Mouse (Mus musculus): Measurements from ENCODE around the gene Krtap17-1. TPM values are rescaled to one million over a fixed set of nuclear protein-coding genes. Genes with fewer than 3 reads are reported as not detected.
A peak's percentile ranks its signal among the peaks of the same experiment; 100 is the strongest.

The Krtap17-1 gene
- total RNA-seq (2021): not detected
- long read RNA-seq, experiment 1: 0 reads
- long read RNA-seq, experiment 2: 0 reads

DNA sequence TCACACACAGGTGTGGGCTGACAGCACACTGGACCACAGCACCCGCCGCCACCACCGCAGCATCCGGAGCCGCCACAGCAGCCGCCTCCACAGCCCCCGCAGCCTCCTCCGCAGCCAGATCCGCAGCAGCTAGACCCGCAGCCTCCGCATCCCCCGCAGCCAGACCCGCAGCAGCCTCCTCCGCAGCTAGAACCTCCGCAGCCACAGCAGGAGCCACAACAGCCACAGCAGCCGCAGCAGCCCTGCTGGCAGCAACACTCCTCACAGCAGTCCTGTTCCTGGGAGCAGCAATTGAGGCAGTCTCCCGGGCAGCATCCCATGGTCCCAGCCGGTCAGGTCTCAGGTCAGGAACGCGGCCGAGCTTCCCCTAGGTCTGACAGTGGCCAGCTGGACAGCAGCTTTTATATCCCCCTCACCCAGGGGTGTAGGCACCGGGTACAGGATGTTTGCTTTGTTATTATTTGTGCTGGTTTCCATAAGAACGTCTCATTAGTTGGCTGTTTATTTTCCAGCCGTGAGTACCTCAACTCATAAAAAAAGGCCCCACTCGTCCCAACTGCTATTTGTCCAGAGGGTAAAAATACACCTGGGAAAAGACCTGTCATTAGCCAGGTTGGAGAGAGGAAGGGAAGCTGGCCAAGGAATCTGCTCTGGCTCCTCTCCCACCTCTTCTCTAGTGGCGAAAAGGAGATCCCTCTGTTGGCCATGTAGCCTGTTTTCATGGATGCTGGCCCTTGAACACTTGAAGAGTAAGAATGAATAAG, at the start of gene Krtap17-1:
TSS of gene Krtap17-1 (minus strand) at position 375 of the 764 bp plus-strand sequence.
- no peak for DNase-seq

DNA sequence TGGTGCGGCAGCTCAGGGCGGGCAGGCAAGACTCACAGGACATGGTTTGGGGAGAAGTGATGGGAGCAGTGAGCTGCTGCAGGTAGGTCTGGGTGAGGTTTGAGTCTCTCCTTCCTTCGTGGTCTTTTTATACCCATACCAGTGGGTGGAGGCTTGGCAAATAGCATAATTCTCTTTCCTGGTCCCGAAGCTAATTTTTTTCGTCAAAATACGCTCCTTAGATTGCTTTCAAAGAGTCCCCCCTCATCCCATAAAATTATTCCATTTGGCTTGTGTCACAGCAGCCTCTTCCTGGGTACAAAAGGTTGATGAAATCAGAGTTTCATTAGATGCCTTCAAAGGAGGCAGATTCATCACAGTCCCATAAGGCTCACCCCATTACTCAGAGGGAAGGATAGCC, 47.7 kb upstream of the Krtap17-1 start, which contains the start of gene Krt34:
TSS of gene Krt34 (minus strand) at position 101 of the 400 bp plus-strand sequence.
- no peak for DNase-seq

DNA sequence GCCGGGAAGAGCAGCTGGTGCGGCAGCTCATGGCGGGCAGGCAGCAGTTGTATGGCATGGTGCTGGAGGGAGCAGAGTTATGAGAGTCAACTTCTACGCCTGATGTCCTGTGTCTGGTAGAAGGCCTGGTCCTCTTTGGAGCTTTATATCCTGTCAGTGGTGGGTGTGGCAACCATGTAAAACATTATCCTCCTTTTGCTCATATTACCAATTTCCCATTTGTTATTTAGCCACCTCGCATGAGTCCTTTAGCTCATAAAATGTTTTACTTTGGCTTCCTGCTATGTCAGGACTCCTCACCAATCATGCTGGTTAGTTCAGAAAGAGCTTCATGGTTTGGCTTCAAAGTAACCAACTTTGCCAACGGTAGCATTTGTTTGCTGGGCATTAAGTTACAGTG, 36.0 kb upstream of the Krtap17-1 start, which contains the start of gene Krt33b:
TSS of gene Krt33b (minus strand) at position 101 of the 400 bp plus-strand sequence.
- no peak for DNase-seq

DNA sequence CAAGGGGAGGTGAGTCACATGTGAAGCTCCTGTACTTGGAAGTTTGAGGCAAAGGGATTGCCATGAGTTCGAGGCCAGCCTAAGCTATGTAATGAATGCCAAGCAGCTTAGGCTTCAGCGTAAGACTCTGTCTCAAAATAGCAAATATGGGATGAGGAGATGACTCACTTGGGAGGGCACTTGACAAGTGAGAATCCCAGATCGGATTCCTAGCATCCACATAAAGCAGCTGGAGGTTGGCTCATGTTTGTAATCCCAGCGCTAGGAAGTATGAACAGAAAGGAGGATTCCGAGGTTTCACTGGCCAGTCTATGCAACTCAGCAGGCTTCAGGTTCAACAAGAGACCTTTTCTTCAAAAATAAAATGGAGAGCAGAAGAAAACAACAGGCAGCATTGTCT, 27.6 kb upstream of the Krtap17-1 start:
- no peak for DNase-seq

DNA sequence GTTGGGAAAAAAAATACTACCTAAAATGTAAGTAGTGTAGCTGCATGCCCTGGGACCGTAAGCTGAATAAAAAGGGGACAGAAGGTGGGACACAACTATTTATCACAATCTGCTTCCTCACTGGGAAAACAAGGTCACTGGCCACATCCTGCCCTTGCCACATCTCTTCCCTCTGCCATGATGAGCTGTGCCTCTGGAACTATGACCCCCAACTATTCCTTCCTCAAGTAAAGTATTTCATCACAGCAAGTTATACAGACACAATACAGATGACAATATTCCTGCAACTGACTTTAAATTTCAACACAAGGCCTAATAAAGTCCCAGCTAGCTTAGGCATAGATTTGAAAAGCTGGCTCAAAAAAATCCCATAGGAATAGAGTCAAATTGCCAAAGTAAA, 25.7 kb upstream of the Krtap17-1 start:
- DNase-seq: no peak

DNA sequence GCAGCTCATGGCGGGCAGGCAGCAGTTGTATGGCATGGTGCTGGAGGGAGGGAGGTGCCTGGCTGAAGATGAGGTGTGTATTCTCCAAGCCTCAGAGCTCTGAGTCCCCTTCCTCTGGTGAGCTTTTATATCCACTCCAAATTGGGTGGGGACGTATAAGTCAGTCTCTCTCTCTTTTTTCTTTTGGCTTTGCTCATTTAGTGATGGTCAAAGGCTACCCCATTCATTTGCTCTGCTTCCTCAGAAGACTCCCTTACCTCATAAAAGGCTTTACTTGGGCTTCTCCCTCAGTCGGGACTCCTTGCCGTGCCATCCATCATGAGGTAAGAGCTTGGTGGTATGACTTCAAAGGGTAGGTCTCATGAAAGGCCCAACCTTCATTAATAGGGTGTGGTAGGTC, 22.3 kb upstream of the Krtap17-1 start, which contains the start of gene Krt33a:
TSS of gene Krt33a (minus strand) at position 101 of the 400 bp plus-strand sequence.
- DNase-seq: no peak

DNA sequence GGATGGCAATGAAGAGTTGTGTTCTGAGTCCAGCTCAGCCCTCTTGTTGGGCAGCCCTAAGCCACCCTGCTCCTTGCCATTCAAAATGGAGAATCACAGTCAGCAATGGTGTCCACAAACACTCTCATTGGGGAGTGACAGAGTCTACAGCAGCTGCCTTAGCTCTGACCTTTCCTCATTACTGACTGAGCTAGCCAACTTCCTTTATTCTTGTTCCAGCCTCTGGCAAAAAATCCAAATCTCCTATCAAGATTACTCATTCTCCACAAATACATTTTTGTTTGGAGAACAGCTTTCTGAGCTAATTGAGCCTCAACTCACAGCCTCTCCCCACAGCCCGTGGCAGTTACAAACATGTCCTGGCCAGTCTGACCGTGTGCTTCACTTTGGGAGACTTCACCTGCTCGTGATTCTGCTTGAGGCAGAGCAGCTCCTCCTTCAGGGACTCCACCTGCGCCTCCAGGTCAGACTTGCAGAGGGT, 19.9 kb upstream of the Krtap17-1 start:
- no peak for DNase-seq

DNA sequence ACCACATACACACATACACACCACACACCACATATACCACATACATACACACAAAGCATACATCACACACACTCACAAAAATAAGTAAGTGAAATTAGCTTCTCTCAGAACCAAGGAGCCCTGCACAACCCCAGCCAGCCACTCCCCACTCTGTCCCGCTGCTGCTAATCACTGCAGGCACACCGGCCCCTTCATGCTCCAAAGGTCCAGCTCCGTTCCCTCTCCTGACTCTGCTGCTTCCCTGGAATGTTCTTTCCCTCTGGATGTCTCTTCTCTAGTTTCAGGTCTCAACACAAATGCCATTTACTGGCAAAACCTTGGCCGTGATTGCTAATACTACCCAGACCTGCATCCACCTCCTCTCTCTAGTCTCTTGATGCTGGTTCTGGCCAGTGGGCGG, 16.9 kb upstream of the Krtap17-1 start:
- DNase-seq: no peak

DNA sequence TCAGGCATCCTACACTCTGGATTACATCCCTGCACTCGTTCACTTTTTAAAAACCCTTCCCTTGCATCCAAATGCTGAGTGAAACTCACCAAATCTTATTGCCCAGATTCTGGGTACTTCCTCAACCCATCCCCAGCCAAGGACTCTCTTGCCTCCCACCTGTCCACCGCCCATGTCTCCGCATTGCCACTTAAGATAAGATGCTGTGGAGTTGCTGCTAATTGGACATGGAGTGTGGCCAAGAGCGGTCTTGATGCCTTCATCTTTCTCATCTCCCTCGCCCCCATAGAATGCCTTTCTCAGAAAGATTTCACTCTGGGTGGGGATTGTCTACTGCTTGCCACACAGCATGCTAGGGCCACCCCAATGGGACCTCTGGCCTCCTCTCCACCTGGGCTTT, 14.5 kb upstream of the Krtap17-1 start:
- DNase-seq: no peak

DNA sequence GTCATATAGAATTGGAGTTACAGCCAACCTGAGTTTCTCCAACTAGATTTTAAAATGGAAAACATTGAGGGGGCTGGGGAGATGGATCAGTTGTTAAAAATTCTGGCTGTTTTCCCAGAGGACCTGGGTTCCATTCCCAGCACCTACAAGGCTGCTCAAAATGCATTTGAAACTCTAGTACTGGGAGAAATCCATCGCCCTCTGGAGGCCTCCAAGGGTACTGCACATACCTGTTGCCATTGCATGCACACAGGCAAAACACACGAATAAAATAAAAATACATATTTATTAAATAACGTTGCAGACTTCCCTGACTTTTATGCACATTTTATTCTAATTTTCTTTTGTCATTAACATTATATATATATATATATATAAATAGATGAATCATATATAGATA, 12.8 kb upstream of the Krtap17-1 start:
- DNase-seq: no peak

DNA sequence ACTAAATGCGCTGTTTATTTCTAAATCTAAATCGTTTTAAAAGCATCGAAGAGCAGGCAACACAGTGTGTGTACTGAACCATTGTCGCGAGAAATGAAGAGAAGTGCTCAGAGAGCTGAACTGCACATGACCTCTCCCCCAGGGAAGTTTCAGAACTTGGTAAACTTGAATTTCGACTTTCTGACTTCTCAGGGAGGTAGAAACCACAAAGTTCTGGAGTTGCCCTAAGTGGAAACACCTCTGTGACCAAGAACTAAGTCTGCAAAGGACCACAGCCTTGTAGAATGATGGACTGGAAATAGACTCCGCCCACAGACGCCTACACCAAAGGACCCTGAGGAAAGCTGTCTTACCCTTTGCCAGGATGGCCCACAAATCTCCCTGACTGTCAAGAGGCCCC, 12.1 kb upstream of the Krtap17-1 start:
- DNase-seq: no peak

DNA sequence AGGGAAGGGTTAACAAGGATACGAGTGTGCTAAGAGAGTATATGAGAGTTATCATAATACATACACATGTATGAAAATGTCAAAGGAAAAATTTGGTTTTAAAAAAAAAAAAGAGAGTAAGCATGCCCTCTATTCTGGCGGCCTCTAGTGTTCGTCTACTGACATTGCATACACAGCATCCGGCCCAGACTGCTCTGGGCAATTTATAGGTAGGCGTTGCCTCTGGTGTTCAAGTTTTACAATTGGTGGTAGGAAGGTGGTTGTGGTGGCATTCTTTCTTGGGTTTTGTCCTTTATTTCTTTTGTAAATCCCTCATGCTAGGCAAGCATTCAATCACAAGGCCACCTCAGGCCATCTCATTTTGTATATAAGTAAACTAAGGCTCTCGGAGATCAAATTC, 11.1 kb upstream of the Krtap17-1 start:
- peak; percentile 8 to 62 for DNase-seq

DNA sequence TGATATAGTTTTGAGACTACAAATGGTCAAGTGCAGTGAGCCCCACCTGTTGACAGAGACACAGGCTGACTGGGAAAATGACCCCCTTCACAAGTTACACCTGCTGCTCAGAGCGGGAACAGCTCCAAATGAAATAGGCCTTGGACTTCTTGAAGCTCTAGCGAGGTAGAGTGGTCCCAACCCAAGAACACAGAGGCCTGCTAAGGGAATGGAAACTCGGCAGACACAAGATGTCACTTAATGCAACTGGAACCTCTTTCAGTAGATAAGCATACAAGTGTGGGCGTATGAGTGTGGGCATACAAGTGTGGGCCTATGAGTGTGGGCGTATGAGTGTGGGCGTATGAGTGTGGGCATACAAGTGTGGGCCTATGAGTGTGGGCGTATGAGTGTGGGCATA, 5.3 kb upstream of the Krtap17-1 start:
- DNase-seq: no peak

DNA sequence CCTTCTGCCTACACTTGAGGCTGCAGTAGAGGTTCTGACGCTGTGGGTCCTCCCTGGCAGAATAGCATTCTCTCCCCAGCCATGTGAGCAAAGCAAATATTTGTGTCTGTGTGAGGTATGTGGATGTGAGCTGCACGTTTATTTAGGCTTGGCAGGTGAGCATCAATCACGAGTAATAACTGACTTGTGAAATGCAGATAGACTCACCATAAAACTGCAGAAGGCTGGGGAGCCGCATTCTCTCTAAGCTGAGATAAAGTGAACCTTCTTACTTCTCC, 529 bp upstream of the Krtap17-1 start:
- DNase-seq: no peak

DNA sequence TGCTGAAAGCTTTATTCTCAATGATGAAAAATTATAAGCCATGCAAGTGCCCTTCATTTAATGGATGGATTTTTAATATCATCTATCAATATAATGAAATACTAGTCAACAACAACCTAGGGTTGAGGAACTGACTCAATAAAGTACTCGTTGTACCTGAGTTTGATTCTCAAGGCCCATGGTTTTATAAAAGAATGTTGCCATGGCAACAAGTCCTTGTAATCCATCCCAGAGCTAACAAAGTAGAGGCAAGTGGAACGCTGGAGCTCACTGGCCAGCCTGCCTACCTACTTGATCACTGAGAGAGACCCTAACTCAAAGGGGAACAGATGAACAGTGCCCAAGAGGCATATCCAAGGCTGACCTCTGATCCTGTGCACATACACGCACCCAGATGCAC, 3.2 kb downstream of the Krtap17-1 start:
- no peak for DNase-seq

DNA sequence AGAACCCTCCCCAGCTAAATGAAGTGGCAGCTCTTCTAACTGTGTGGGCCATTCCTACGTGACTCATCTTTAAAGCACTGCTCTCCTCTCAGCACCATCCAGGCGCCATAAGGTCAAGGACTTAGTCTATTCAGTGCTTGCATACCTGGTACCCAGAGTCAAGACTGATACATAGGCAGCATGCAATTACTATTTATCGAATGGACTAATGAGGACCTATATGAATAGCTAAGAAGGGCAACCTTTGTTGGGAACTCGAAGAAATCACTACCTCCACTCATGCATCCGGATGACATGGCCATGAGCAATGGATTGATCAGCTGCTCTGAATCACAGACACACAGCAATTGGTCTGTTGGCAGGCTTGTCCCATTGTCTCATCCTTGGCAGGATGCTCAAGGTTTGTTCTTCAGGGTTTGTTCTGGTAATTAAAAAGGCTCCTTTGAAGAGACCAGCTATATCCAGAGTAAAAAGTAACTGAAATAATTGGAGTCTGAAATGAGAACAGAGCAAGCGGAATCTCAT, 3.9 kb downstream of the Krtap17-1 start:
- no peak for DNase-seq

DNA sequence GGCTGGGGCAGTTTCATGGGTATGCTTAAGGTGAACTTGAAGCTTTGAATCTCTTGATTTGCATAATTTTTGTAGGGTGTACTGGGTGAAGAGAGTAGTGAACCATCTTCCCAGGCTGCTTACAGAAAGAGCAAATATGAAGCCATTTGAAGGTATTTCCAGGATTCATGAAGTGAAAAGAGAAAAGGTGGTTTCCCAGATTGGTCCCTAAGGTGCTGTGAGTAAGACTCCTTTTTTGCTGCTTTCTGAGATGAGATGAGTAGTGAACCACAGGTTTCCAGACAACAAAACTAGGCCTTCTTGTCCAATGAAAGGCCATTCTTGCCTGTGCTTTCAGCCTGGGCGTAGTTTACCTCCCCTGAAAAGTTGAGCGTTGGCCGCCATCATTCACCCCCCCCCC, 5.3 kb downstream of the Krtap17-1 start:
- DNase-seq: no peak

DNA sequence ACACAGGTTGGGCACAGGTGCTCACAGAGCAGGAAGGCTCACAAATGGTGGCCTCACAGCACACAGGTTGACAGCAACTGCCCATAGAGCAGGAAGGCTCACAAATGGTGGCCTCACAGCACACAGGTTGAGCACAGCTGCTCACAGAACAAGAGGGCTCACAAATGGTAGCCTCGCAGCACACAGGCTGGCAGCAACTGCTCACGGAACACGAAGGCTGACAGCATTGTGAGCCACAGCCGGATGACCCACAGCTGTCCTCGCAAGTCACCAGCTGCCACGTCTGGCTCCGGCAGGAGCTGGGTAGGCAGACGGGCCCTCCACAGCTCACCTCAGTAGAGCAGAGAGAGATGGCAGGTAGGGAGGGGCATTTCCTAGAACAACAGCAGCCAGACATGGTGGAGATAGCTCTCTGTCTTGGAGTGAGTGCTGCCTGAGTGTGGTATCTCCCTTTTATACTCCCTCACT, 7.6 kb downstream of the Krtap17-1 start, which contains the start of gene Krtap16-1:
TSS of gene Krtap16-1 (minus strand) at position 418 of the 468 bp plus-strand sequence.
- no peak for DNase-seq

DNA sequence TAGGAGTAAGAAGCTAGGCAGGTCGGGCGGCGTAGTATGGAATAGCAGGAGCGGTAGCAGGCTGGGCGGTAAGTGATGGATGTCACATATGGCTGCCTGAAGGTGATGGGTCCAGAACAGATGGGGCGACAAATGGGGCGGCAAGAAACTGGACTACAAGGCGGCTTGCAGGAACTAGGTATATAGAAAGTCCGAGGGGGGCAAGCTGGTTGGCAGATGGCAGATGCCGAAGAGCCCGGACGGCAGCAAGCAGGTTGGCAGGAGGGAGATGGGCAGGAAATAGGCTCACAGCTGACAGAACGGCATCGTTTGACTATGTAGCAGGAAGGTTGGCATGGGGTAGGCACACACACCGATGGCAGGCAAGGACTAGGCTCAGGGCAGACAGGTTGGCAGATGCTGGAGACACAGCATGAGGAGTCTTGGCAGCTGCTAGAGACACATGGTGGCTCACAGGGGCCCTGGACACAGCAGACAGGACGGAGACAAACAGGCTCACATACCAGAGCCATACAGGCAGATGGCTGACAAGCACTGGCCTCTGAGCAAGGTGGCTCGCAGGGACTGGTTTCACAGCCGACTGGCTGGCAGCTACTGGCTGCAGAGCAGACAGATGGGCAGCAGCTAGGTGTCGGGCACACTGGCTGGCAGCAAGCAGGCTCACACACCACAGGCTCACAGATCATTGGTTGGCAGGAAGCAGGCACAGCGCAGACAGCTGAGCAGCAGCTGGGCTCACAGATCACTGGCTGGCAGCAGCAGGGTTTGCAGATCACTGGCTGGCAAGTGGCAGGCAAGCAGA, 8.3 kb downstream of the Krtap17-1 start:
- DNase-seq: peak in 1 of 2 experiments; percentile 22

DNA sequence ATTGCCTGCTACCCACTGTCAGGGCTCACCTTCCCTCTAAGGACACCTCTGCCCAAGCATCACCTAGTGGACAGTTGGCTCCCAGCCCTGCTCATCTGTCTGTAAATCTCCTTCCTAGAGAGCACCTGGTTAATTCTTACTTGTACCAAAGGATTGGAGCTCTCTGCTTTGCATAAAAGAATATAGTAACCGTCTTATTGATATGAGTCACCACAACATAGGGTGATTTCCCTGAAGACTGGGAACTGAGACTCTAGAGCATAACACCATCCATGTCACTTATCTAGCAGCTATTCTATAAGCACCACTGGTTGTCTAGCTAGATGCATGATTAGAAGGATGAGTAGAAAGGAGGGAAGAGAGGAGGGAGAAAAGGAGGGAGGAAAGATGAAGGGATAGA, 10.4 kb downstream of the Krtap17-1 start:
- DNase-seq: no peak

DNA sequence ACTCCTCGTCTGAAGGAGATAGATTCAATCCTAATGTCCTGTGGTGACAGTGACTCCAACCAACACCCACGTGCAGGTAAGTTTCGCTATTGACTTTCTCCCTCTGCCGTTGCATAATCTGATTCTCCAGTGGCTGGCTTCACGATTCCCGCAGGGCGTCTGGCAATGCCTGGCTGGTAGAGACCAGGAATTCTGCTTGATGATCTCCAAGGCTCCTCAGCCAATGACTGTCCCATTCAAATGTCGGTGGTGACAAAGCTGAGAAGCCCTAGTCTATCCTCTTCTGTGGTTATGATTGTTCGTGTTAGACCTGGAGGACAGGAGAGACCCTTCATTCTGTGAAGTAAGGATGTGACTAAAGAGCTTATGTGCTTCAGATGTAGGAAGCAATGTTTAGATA, 11.1 kb downstream of the Krtap17-1 start:
- no peak for DNase-seq

DNA sequence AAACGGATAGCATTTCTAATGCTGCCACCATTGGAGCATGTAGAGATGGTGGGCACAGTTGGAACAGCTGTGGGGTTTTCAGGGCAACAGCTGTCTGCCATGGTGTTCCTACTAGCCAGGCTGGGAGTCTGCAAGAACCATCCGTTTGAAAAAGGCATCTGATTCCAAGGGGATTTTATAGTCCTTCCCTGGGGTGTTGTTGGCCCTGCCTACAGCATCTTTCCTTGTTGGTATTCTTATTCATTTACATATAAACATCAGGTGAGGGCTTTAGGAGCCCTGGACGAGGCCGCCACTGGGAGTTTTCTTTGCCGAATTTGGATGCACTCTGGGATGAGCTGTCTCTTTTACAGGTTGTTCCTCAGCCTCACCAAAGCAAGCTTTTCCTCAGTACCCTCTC, 14.8 kb downstream of the Krtap17-1 start, which contains the start of gene Krtap29-1:
TSS of gene Krtap29-1 (minus strand) at position 101 of the 400 bp plus-strand sequence.
- no peak for DNase-seq

DNA sequence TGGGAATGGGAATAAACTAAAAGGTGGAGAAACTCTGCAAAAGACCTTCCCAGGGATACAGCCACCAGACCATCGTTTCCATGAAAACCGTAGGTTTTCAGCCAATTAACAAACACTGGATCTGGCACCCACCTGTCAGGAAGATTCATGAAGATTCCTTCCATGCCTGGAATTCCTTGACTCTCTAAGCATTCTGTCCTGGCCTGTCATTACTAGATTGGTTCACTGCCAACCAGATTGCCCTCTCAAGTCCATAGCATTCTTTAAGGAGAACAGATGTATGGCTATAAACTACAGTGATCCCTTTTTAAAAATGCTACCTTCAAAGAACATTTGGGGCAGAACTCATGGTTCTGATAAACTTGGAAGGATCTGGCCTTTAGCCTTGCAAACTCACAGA, 27.8 kb downstream of the Krtap17-1 start:
- no peak for DNase-seq
